Mouse (Mus musculus) hindbrain, postnatal 0 days (tissue): ENCODE results near the gene Disc1. TPM values are rescaled to one million over a fixed set of nuclear protein-coding genes. Genes with fewer than 3 reads are reported as not detected.

ENCODE experiments used
- ATAC-seq: fragments of 200-750 bp; cut with Nextera tagmentation; 2 replicates; pipeline ENCODE4 v1.8.0; 2017; ENCODE audit warnings: mild to moderate bottlenecking, moderate TSS enrichment, moderate library complexity
- DNase-seq: peaks from one replicate; pipeline ENCODE4 v3.0.0-alpha.2; 2015; ENCODE audit warnings: low spot score
- H3K27ac ChIP-seq: fragments of 300-500 bp; sonication (generic); 2 replicates; pipeline ENCODE4 v1.5.1; 2014; ENCODE audit warnings: mild to moderate bottlenecking
- H3K27me3 ChIP-seq: fragments of 300-500 bp; sonication (generic); 2 replicates; pipeline ENCODE4 v1.6.1; 2014; ENCODE audit warnings: low read length, mixed read lengths; ENCODE audit not compliant: insufficient read depth
- H3K36me3 ChIP-seq: fragments of 300-500 bp; sonication (generic); 2 replicates; pipeline ENCODE4 v1.6.1; 2014; ENCODE audit warnings: low read length, mixed read lengths; ENCODE audit not compliant: insufficient read depth
- H3K4me1 ChIP-seq: fragments of 300-500 bp; sonication (generic); 2 replicates; pipeline ENCODE4 v1.6.1; 2014; ENCODE audit warnings: antibody characterized with exemption, low read length, mixed read lengths; ENCODE audit not compliant: insufficient read depth
- H3K4me2 ChIP-seq: fragments of 300-500 bp; sonication (generic); 2 replicates; pipeline ENCODE4 v1.6.1; 2014; ENCODE audit warnings: low read depth, mild to moderate bottlenecking, low read length, moderate library complexity, mixed read lengths
- H3K4me3 ChIP-seq: fragments of 300-500 bp; sonication (generic); 2 replicates; pipeline ENCODE4 v1.5.1; 2014; ENCODE audit warnings: low read length
- H3K9ac ChIP-seq: fragments of 300-500 bp; sonication (generic); replicated peaks from 2 replicates; pipeline ENCODE4 v1.6.1; 2014; ENCODE audit warnings: mild to moderate bottlenecking, low read length, moderate library complexity, mixed read lengths
- H3K9me3 ChIP-seq: fragments of 300-500 bp; sonication (generic); 2 replicates; pipeline ENCODE4 v1.6.1; 2016; ENCODE audit warnings: low read length, mixed read lengths
- CTCF ChIP-seq: IDR thresholded peaks from 2 replicates; pipeline ENCODE4 v1.5.1; 2016; ENCODE audit warnings: antibody characterized with exemption, control low read depth, low read depth
- WGBS: fragments of 180-500 bp; shearing (Covaris S2); extraction: QIAGEN DNeasy Blood & Tissue Kit; methylation state at CpG from one replicate; pipeline ENCODE4 v1.1.7; 2014; 5-methylcytosine and 5-hydroxymethylcytosine counted together
- polyA plus RNA-seq: library from polyadenylated mRNA; unstranded; fragments of >200 nt; fragmentation: Nextera tagmentation; extraction: Ambion mirVana; gene quantifications from 2 replicates; pipeline ENCODE4 v1.2.1, GENCODE M21; 2015
- total RNA-seq: library from RNA; depleted of rRNA; stranded (reverse); fragments of >200 nt; gene quantifications from 2 replicates; pipeline ENCODE4 v1.2.3, GENCODE M21; 2014

Disc1 gene
- total and polyA plus RNA-seq, 2 experiments from 2014 or later, result 2.5 to 10.7 TPM

DNA sequence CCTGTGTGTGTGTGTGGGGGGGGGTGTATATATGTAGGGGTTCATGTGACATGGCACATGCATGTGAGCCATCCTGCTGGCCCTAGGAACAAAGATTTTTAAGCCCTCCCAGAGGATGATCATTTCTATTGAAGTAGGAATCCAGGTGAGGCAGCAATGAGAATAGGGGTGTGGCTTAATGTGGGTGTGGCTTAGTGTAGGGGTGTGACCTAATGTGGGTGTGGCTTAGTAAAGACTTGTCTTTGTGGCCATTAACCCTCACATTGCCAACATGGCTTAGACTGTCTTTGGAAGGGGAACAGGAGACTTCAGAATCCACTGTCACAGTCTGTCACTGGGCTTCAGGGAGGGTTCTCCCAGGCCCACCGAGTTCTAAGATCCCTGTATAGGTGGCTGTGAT is 130.9 kb downstream of the Disc1 start:
- peak; percentile 21; the same call in 1 of the 2 replicates for ATAC-seq
- DNase-seq, result no peak
- TF ChIP-seq CTCF, result no peak
- Histone ChIP-seq H3K9ac (no peak overlapping the region), H3K4me1 (no peaks in the 10 kb centered on the region), H3K4me2 (no peak overlapping the region), H3K9me3 (no peaks in the 10 kb centered on the region), H3K36me3 (no peaks in the 10 kb centered on the region), H3K27me3 (no peaks in the 10 kb centered on the region), H3K27ac (no peak overlapping the region), H3K4me3 (no peak overlapping the region)
- 67% methylated on average over 1 of the region's 1 CpGs for WGBS

DNA sequence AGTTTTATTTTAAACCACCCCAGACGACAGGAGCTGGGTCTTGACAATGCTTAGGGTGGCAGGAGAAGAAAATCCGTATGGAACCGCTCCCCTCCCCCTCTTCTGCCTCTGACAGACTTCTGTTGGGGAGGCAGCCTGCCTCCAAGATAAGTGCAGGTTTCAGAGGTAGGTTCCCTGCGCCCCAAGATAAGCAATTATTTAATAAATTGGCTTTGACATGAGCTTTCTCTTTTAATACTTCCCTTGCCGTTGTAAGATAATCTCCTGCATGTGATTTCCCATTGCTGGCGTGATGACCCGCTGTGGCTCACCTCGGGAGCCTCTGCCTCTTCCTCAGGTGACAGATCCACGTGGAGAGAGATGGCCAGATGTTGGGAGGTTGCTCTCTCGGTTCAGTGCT is 133.0 kb downstream of the Disc1 start:
- Histone ChIP-seq H3K36me3 (no peaks in the 10 kb centered on the region), H3K9ac (no peak overlapping the region), H3K4me1 (no peaks in the 10 kb centered on the region), H3K27me3 (no peaks in the 10 kb centered on the region), H3K4me3 (no peak overlapping the region), H3K4me2 (0 out of 2 replicates have a peak overlapping the region, but pooled peaks have one; percentile 9), H3K27ac (no peak overlapping the region), H3K9me3 (no peaks in the 10 kb centered on the region)
- WGBS, result 31% methylated on average over 10 of the region's 10 CpGs
- ATAC-seq (no peak), DNase-seq (no peak)
- no peak for TF ChIP-seq CTCF

DNA sequence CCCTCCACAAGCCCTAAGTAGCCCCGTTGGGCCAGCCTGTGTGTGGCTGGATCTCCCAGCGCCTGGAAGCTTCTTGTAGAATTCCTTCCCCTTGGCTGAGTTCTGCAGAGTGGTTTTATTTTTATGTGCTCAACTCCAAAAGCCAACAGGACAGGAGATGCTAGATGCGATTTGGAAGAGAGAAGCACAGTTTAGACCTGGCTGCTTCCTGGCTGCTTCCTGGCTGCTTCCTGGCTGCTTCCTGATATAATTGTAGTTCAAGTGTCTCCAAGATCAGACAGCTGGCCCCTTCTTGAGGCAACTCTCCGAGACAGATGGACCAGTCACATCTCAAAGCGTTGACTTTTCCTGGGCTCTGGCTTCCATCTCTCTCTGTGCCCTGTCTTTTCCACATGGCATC is 139.7 kb downstream of the Disc1 start:
- ATAC-seq (no peak), DNase-seq (no peak)
- no peaks in the 10 kb centered on the region for H3K36me3 ChIP-seq
- no peak overlapping the region for H3K4me2 ChIP-seq
- H3K9me3 ChIP-seq, result no peaks in the 10 kb centered on the region
- no peak for TF ChIP-seq CTCF
- no peak overlapping the region for H3K27ac ChIP-seq
- WGBS, result 77% methylated on average over 5 of the region's 5 CpGs
- H3K27me3 ChIP-seq, result no peaks in the 10 kb centered on the region
- no peak overlapping the region for H3K4me3 ChIP-seq
- H3K4me1 ChIP-seq, result 0 out of 2 replicates have a peak, but pooled peaks cover 4% of the 10 kb centered on the region
- H3K9ac ChIP-seq, result no peak overlapping the region

DNA sequence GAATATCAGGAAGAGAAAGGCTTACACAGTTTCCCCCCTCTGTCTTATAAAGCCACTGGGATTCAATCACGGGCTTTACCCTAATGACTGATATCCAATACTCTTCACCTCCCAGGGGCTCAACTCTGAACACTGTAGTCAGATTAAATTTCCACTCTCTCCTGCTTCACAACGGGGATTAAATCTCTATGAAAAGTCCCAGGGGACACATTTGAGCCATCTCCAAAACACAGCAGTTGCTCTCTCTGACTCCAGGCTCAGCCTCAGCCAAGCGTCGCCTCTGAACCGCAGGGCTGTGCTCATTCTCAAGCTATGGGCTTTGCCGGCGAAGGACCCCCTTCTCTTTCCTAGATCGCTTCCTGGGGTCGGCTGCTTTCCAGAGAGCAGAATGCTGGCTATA is 141.1 kb downstream of the Disc1 start:
- WGBS, result 35% methylated on average over 9 of the region's 9 CpGs
- ATAC-seq (no peak), DNase-seq (peak; percentile 34)
- Histone ChIP-seq H3K9me3 (no peaks in the 10 kb centered on the region), H3K4me3 (no peak overlapping the region), H3K4me2 (no peak overlapping the region), H3K27ac (no peak overlapping the region), H3K27me3 (no peaks in the 10 kb centered on the region), H3K36me3 (no peaks in the 10 kb centered on the region), H3K9ac (no peak overlapping the region), H3K4me1 (peaks cover 4% of the 10 kb centered on the region; the same call in 1 of the 2 replicates)
- TF ChIP-seq CTCF, result no peak

DNA sequence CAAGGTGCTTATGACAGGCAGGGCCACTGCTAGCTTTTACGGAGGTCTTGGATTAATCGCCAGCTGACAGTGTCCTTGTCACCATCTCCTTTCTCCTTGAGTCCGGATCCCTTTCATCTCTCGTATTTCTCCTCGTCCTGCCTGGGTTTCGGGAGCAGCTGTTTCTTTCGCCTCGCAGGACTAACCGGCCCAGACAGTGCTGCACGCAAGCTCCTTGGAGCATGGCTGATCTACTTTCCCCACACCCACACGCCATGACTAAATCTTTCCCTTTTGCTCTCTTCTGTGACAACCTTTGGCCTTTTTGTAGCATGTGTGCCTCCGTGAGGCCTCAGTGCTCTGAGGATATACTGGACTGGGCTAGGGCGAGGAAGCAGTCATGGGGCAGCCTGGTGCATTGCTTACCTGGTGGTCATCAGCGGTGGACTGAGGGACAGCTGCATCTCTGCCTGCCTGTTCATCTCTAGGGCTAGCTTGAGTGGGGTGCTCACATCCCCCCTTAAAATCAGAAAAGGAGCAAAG is 142.6 kb downstream of the Disc1 start:
- no peaks in the 10 kb centered on the region for H3K9me3 ChIP-seq
- H3K27me3 ChIP-seq, result no peaks in the 10 kb centered on the region
- no peak overlapping the region for H3K27ac ChIP-seq
- H3K36me3 ChIP-seq, result no peaks in the 10 kb centered on the region
- TF ChIP-seq CTCF, result no peak
- WGBS, result 75% methylated on average over 14 of the region's 14 CpGs
- peak; percentile 38 for DNase-seq
- H3K9ac ChIP-seq, result no peak overlapping the region
- no peak overlapping the region for H3K4me3 ChIP-seq
- no peak for ATAC-seq
- no peak overlapping the region for H3K4me2 ChIP-seq
- peaks cover 4% of the 10 kb centered on the region; the same call in 1 of the 2 replicates for H3K4me1 ChIP-seq

DNA sequence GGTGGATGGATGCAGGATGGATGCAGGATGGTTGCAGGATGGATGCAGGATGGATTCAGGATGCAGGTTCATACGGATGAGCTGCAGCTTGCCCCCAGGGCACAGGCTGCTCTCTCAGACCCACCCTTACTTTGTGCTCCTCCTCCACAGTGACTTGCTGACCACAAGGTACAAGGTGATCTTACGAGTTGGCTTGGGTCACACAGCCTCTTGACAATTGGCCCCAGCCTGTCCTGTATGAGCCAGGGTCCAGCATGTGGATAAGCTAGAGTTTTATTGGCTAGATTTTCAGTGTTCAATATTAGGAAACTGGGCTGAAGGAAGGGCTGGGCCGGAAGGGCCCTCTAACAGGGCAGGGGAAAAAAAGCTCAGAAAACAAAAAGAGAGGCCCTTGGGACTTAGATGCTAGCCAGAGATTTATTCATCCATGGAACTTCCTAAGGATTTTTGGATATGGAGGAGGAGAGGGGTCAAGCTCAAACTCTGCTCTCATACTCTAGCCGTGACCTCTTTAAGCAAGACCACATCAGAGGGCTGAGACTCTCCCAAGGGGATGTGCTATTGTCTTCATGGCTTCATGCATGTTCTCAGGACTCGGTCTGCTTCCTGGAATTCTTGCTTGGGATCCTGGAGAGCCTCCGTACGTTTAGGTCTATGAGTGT is 143.5 kb downstream of the Disc1 start:
- Histone ChIP-seq H3K27ac (no peak overlapping the region), H3K4me3 (no peak overlapping the region), H3K9ac (no peak overlapping the region), H3K9me3 (no peaks in the 10 kb centered on the region), H3K27me3 (no peaks in the 10 kb centered on the region), H3K36me3 (no peaks in the 10 kb centered on the region), H3K4me1 (peaks cover 4% of the 10 kb centered on the region; the same call in 1 of the 2 replicates), H3K4me2 (no peak overlapping the region)
- no peak for ATAC-seq
- no peak for TF ChIP-seq CTCF
- 74% methylated on average over 7 of the region's 7 CpGs for WGBS
- DNase-seq, result no peak
